Mouse (Mus musculus) E14TG2a.4 (cell line): ENCODE measurements at regions not wholly inside any gene's neighbourhood (a gene's known extent, or its start where the extent isn't known, plus 50 kb on each side); places are given as distances from the start of the nearest gene placed in this dataset.

Source experiments
- CTCF ChIP-seq: conservative IDR thresholded peaks from 2 replicates; pipeline ENCODE4 v1.5.1; 2014; ENCODE audit warnings: low read length
- POU5F1 ChIP-seq: IDR thresholded peaks from 2 replicates; pipeline ENCODE4 v1.6.1; 2014; ENCODE audit warnings: low read length, borderline replicate concordance

DNA sequence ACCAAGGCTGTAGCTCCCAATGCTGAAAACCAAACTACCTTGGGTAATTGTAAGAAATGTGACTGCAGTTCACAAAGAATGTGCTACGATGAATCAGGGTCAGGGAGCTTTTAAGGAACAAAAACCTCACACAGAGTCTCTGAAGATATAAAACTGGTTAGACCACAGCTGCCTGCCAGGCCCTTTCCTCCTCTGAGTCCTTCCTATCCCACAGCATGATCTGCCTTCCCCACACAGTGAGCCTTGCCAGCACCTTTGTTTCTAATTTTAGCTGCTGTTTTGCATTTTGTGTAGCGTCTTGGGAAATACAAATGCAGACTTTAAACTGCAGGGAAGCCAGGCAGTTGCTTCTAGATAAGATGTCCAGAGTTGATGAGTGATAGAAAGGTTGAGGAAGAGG lies 53.9 kb upstream of the Rtn4 start:
- TF ChIP-seq CTCF (no peak), POU5F1 (no peak)
